Mouse (Mus musculus) brown adipose tissue, adult 24 weeks (tissue): ENCODE results near the gene Map3k12. TPM values are rescaled to one million over a fixed set of nuclear protein-coding genes. Genes with fewer than 3 reads are reported as not detected.

Experiments
- H3K27ac ChIP-seq: fragments of 200-500 bp; replicated peaks from 2 replicates; pipeline ENCODE4 v1.5.1; 2012; ENCODE audit warnings: low read depth, mild to moderate bottlenecking, low read length
- H3K4me1 ChIP-seq: fragments of 200-500 bp; 2 replicates; pipeline ENCODE4 v1.6.1; 2012; ENCODE audit warnings: low read length, mixed read lengths; ENCODE audit not compliant: control insufficient read depth, insufficient read depth, insufficient read length
- H3K4me3 ChIP-seq: fragments of 200-500 bp; 2 replicates; pipeline ENCODE4 v1.5.1; 2012; ENCODE audit warnings: low read depth, mild to moderate bottlenecking, low read length, moderate library complexity; ENCODE audit not compliant: insufficient read depth
- polyA plus RNA-seq: library from polyadenylated mRNA; stranded (reverse); fragments of >200 nt; gene quantifications from 2 replicates; pipeline ENCODE4 v1.2.4, GENCODE M21; 2012; ENCODE audit not compliant: missing spikeins, insufficient read depth, insufficient read length

Map3k12 gene
- polyA plus RNA-seq, 1 experiment, result 1.9 TPM

- Histone ChIP-seq H3K27ac (no peak overlapping the region), H3K4me3 (no peak overlapping the region), H3K4me1 (no peaks in the 10 kb centered on the region; the same call in 1 of the 2 replicates)
Measured at GRCm38 (mm10) chr15:102501084-102501814, 15.6 kb downstream of the Map3k12 start.

GRCm38 (mm10) chr15:102500479-102500878 lies 16.4 kb downstream of the Map3k12 start:
- no peak overlapping the region for H3K4me3 ChIP-seq
- no peaks in the 10 kb centered on the region for H3K4me1 ChIP-seq

GRCm38 (mm10) chr15:102499851-102500250 lies 17.0 kb downstream of the Map3k12 start:
- Histone ChIP-seq H3K27ac (no peak overlapping the region), H3K4me3 (no peak overlapping the region), H3K4me1 (no peaks in the 10 kb centered on the region)

More at GRCm38 (mm10) chr15:102500479-102500878, 16.4 kb downstream of the Map3k12 start:
- H3K27ac ChIP-seq, result no peak overlapping the region

GRCm38 (mm10) chr15:102499370-102499769 lies 17.5 kb downstream of the Map3k12 start:
- H3K27ac ChIP-seq, result no peak overlapping the region
- no peak overlapping the region for H3K4me3 ChIP-seq
- H3K4me1 ChIP-seq, result no peaks in the 10 kb centered on the region

- Histone ChIP-seq H3K4me1 (no peaks in the 10 kb centered on the region), H3K4me3 (no peak overlapping the region), H3K27ac (no peak overlapping the region)
Measured at GRCm38 (mm10) chr15:102498322-102498721, 18.5 kb downstream of the Map3k12 start.

GRCm38 (mm10) chr15:102487664-102488063 lies 29.2 kb downstream of the Map3k12 start:
- Histone ChIP-seq H3K4me1 (no peaks in the 10 kb centered on the region), H3K4me3 (no peak overlapping the region), H3K27ac (no peak overlapping the region)

GRCm38 (mm10) chr15:102485853-102486252 lies 31.0 kb downstream of the Map3k12 start:
- no peak overlapping the region for H3K27ac ChIP-seq

GRCm38 (mm10) chr15:102483136-102483535 lies 33.7 kb downstream of the Map3k12 start:
- Histone ChIP-seq H3K4me1 (no peaks in the 10 kb centered on the region), H3K27ac (no peak overlapping the region), H3K4me3 (no peak overlapping the region)

More at GRCm38 (mm10) chr15:102485853-102486252, 31.0 kb downstream of the Map3k12 start:
- Histone ChIP-seq H3K4me3 (no peak overlapping the region), H3K4me1 (no peaks in the 10 kb centered on the region)

GRCm38 (mm10) chr15:102474520-102474919 lies 42.3 kb downstream of the Map3k12 start:
- Histone ChIP-seq H3K27ac (no peak overlapping the region), H3K4me3 (no peak overlapping the region), H3K4me1 (no peaks in the 10 kb centered on the region)

GRCm38 (mm10) chr15:102473246-102473645 lies 43.6 kb downstream of the Map3k12 start:
- H3K4me3 ChIP-seq, result no peak overlapping the region
- H3K27ac ChIP-seq, result no peak overlapping the region
- H3K4me1 ChIP-seq, result no peaks in the 10 kb centered on the region

GRCm38 (mm10) chr15:102471727-102472126 lies 45.1 kb downstream of the Map3k12 start:
- Histone ChIP-seq H3K27ac (no peak overlapping the region), H3K4me1 (no peaks in the 10 kb centered on the region), H3K4me3 (no peak overlapping the region)

- Histone ChIP-seq H3K27ac (no peak overlapping the region), H3K4me1 (no peaks in the 10 kb centered on the region), H3K4me3 (peak overlapping the region; percentile 99)
Measured at GRCm38 (mm10) chr15:102471295-102471645, 45.6 kb downstream of the Map3k12 start.

GRCm38 (mm10) chr15:102470605-102471294 lies 46.1 kb downstream of the Map3k12 start:
- H3K4me3 ChIP-seq, result peak overlapping the region; percentile 99

GRCm38 (mm10) chr15:102470183-102470604 lies 46.7 kb downstream of the Map3k12 start, which contains the start of gene Pcbp2:
Gene Pcbp2, plus strand, starts transcription at chr15:102470539.
- Histone ChIP-seq H3K27ac (peak within 1 kb of the TSS; percentile 95), H3K4me3 (peak within 1 kb of the TSS; percentile 99), H3K4me1 (no peaks in the 10 kb centered on the region)

More at GRCm38 (mm10) chr15:102470605-102471294, 46.1 kb downstream of the Map3k12 start:
- Histone ChIP-seq H3K4me1 (no peaks in the 10 kb centered on the region), H3K27ac (peak overlapping the region; percentile 95)

GRCm38 (mm10) chr15:102468675-102469370 lies 48.0 kb downstream of the Map3k12 start:
- Histone ChIP-seq H3K27ac (no peak overlapping the region), H3K4me3 (no peak overlapping the region), H3K4me1 (no peaks in the 10 kb centered on the region)
